Mouse (Mus musculus) adrenal gland, postnatal 14 days (tissue): ENCODE measurements around the gene Pde1b. TPM values are rescaled to one million over a fixed set of nuclear protein-coding genes. Genes with fewer than 3 reads are reported as not detected.
A peak's percentile ranks its signal among the peaks of the same experiment; 100 is the strongest.

ENCODE experiments used
- DNase-seq: peaks from one replicate; pipeline ENCODE4 v3.0.0; 2021; ENCODE audit warnings: mixed read lengths
- total RNA-seq: library from RNA; stranded (reverse); gene quantifications from 2 replicates; pipeline ENCODE4 v1.2.3, GENCODE M21; 2021

The Pde1b gene
- total RNA-seq, 1 experiment from 2014 or later = 5.2 TPM

- DNase-seq = no peak
Observed at GRCm38 (mm10) chr15:103551053-103551452, 48.2 kb downstream of the Pde1b start.

GRCm38 (mm10) chr15:103552096-103552690 is 49.4 kb downstream of the Pde1b start:
- DNase-seq = peak; percentile 58

GRCm38 (mm10) chr15:103564981-103565380 is 62.1 kb downstream of the Pde1b start, which contains the start of gene Glycam1:
TSS of gene Glycam1 (minus strand) at chr15:103565081.
- no peak for DNase-seq

Other genes starting within 250 kb of the Pde1b start
- gene Nfe2, start 244.6 kb upstream of the Pde1b start, total RNA-seq = 1.0 and 4.7 TPM in 2 replicates
- gene Copz1, start 230.3 kb upstream of the Pde1b start, total RNA-seq = 118 and 125 TPM in 2 replicates
- not detected in 2 replicates for gene Gpr84, start 192.4 kb upstream of the Pde1b start, total RNA-seq
- 18.7 and 19.9 TPM in 2 replicates for gene Zfp385a, start 162.9 kb upstream of the Pde1b start, total RNA-seq
- 34.9 and 37.7 TPM in 2 replicates for gene Itga5, start 136.3 kb upstream of the Pde1b start, total RNA-seq
- gene Gtsf1, start 72.6 kb upstream of the Pde1b start, total RNA-seq = not detected in 2 replicates
- gene Gtsf2, start 54.6 kb upstream of the Pde1b start, total RNA-seq = not detected in 2 replicates
- 3.7 and 12.1 TPM in 2 replicates for gene Nckap1l, start 49.2 kb upstream of the Pde1b start, total RNA-seq
- 18.7 and 19.3 TPM in 2 replicates for gene Ppp1r1a, start 35.0 kb downstream of the Pde1b start, total RNA-seq
- gene Glycam1, start 62.0 kb downstream of the Pde1b start, total RNA-seq = 208 TPM in 1 of 2 replicates, not detected in the other